Mouse (Mus musculus) urinary bladder, adult 18-20 months (tissue): ENCODE data around the gene Klk5.
A peak's percentile ranks its signal among the peaks of the same experiment; 100 is the strongest.

Experiments used
- DNase-seq, 2 experiments: peaks; one replicate each; pipeline ENCODE4 v3.0.0; 2022; ENCODE audit warnings: low spot score in 2 of 2, mixed read lengths in 2 of 2

The Klk5 gene

DNA sequence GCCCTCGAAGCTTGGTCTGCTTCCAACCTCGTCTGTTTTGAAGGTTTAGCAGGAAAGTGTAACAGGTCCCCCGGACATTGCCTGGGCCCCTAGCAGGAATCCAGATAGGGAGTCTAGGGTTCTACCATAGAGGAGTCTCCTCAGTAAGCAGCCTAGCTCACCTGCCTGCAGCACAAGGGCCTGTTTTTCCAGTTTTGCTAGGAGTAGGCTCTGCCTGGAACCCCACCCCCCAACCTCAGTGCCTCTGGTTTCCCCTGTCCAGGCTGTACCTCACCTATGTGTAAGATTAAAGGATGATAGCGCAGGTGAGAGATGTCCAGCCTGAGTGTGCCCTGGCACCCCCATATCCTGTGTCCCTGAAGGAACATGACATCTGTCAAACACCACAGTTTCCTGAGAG lies 34.7 kb downstream of the Klk5 start:
- peak; percentile 48 to 61 for DNase-seq

DNA sequence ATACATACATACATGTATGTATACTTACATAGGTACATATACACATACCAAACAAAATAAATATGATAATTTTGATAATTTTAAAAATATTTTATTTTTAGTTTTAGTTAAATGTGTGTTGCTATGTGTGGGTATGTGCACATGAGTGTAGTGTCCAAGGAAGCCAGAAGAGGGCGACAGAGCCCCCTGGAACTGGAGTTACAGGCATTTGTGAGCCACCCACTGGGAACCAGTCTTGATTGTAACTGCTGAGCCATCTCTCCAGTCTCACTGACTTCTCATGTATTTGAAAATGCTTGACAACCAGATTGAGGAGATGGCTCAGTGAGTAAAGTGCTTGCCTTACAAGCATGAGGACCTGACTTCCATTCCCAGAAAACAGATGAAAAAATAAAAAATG lies 36.5 kb downstream of the Klk5 start:
- no peak for DNase-seq

DNA sequence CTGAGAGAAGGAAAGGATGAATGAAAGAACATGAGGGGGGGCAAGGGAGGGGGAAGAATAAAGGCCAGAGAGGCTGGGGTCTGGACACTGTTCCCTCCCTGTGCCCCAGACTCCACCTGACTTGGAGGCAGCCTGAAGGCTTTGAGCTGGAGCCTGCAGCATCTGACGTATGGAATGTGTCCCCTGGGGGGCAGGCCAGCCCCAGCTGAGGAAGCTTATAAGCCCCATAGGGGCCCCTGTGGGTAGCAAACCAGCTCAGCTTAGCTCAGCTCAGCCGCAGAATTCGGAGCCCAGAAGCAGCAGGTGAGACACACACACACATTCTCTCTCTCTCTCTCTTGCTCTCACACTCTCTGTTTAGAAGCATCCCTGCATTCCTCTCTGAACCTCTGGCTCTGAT lies 39.1 kb downstream of the Klk5 start, which contains the start of gene Klk4:
Klk4 (plus strand) TSS at position 249 of the 400 bp plus-strand sequence.
- no peak for DNase-seq

DNA sequence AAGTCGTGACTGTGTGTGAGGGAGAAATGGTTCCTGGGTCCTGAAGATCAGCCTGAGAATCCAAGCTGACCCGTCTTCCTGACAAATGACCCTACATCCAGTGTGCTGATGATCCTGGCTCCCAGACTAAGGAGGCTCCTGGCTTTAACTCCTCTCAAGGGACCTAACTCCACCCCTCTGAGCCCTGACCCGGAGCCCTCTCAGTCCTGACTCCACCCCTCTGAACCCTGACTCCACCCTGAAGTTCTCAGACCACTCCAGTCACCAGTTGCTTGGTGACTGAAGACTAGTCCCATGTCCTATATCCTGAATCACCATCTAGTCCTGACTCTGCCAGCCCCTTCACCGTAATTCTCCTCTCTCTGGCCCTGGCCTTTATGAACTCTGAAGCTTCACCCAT lies 40.6 kb downstream of the Klk5 start:
- no peak for DNase-seq

DNA sequence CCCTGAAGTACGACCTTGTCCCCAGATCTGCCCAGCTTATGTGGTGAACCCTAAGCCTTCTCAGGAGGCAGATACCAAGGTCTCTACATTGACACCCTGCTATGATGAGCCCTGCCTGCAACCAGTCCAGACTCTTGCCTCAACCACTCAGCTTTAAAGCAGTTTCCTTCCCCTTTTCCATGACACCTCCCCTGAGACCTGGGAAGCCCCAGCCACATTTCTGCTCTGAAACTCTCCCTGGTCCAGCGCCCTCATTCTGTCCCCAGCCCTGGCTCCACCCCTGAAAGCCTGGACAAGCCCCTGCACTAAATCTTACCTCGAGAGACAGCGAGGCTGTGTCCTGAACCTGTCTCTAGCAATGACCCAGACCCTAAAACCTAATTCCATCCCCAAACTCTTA lies 41.0 kb downstream of the Klk5 start:
- no peak for DNase-seq

DNA sequence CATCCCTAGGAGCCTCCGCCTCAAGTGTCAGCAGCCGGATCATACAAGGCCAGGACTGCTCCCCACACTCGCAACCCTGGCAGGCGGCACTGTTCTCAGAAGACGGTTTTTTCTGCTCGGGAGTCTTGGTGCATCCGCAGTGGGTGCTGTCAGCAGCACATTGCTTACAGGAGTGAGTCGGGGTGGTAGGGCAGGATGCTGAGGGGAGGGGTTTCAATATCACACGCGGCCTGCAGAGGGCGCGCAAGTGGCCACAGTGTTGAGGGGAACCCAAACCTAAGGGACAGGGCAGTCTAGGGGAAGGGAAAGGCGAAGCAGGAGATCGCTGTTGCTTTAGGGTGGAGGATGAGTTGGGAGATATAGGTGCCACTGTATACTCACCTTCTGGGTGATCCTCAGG lies 41.8 kb downstream of the Klk5 start:
- DNase-seq, result peak in 1 of 2 experiments; percentile 37

DNA sequence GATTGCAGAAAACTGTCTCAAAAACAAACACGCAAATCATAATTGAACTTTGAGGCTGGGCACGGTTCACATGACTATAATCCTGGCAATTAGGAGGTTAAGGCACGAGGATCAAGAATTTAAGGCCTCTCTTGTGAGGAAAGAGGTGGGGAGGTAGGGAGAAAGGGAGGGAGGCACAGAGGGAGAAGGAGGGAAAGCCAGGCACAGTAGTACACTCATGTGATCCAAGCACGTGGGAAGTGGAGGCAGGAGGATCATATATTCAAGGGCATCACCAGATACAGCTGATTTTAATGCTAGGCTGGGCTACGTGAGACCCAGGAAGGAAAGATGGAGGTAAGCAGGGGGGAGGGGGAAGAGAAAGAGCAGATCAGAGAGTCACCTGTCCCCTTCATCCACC lies 49.6 kb downstream of the Klk5 start:
- DNase-seq, result no peak

- DNase-seq, result peak in 1 of 2 experiments; percentile 56
Measured at GRCm38 (mm10) chr7:43891788-43892187, 50.0 kb downstream of the Klk5 start.

- DNase-seq, result peak; percentile 67 to 83
Measured at GRCm38 (mm10) chr7:43894836-43895235, 53.1 kb downstream of the Klk5 start.
